Mouse (Mus musculus) liver, postnatal 0 days (tissue): ENCODE measurements around the gene Pax2. TPM values are rescaled to one million over a fixed set of nuclear protein-coding genes. Genes with fewer than 3 reads are reported as not detected.

ENCODE experiments used
- ATAC-seq: fragments of 200-750 bp; cut with Nextera tagmentation; 2 replicates; pipeline ENCODE4 v1.8.0; 2017; ENCODE audit warnings: mild to moderate bottlenecking, moderate library complexity
- DNase-seq: peaks from one replicate; pipeline ENCODE4 v3.0.0-alpha.2; 2016
- H3K27ac ChIP-seq: fragments of 300-500 bp; sonication (generic); 2 replicates; pipeline ENCODE4 v1.5.1; 2014; ENCODE audit warnings: antibody characterized with exemption, moderate library complexity, mild to moderate bottlenecking, low read depth
- H3K27me3 ChIP-seq: fragments of 300-500 bp; sonication (generic); 2 replicates; pipeline ENCODE4 v1.6.1; 2014; ENCODE audit warnings: low read length, control low read depth, mixed read lengths; ENCODE audit not compliant: insufficient read depth
- H3K36me3 ChIP-seq: fragments of 300-500 bp; sonication (generic); replicated peaks from 2 replicates; pipeline ENCODE4 v1.6.1; 2014; ENCODE audit warnings: mild to moderate bottlenecking, control low read depth, low read length, moderate library complexity, mixed read lengths; ENCODE audit not compliant: insufficient read depth
- H3K4me1 ChIP-seq: fragments of 300-500 bp; sonication (generic); 2 replicates; pipeline ENCODE4 v1.6.1; 2014; ENCODE audit warnings: antibody characterized with exemption, mild to moderate bottlenecking, control low read depth; ENCODE audit not compliant: insufficient read depth
- H3K4me2 ChIP-seq: fragments of 300-500 bp; sonication (generic); 2 replicates; pipeline ENCODE4 v1.6.1; 2014; ENCODE audit warnings: low read depth, mild to moderate bottlenecking, low read length, moderate library complexity, mixed read lengths
- H3K4me3 ChIP-seq: fragments of 300-500 bp; sonication (generic); 2 replicates; pipeline ENCODE4 v1.5.1; 2014; ENCODE audit warnings: low read depth, low read length
- H3K9ac ChIP-seq: fragments of 300-500 bp; sonication (generic); replicated peaks from 2 replicates; pipeline ENCODE4 v1.6.1; 2014; ENCODE audit warnings: mild to moderate bottlenecking, moderate library complexity
- H3K9me3 ChIP-seq: fragments of 300-500 bp; sonication (generic); 2 replicates; pipeline ENCODE4 v1.6.1; 2016; ENCODE audit warnings: mild to moderate bottlenecking, control low read depth, low read length, mixed read lengths
- CTCF ChIP-seq: sonication (generic); IDR thresholded peaks from 2 replicates; pipeline ENCODE4 v1.5.1; 2016; ENCODE audit warnings: antibody characterized with exemption, low read depth
- EP300 ChIP-seq: IDR thresholded peaks from 2 replicates; pipeline ENCODE4 v1.6.1; 2016; ENCODE audit warnings: antibody characterized with exemption, low read depth, mild to moderate bottlenecking
- WGBS: fragments of 180-500 bp; shearing (Covaris S2); extraction: QIAGEN DNeasy Blood & Tissue Kit; methylation state at CpG from one replicate; pipeline ENCODE4 v1.1.7; 2014; ENCODE audit not compliant: insufficient replicate concordance; 5-methylcytosine and 5-hydroxymethylcytosine counted together
- polyA plus RNA-seq: library from polyadenylated mRNA; unstranded; fragments of >200 nt; fragmentation: Nextera tagmentation; extraction: Ambion mirVana; gene quantifications from 2 replicates; pipeline ENCODE4 v1.2.1, GENCODE M21; 2015

Gene Pax2
- polyA plus RNA-seq, 1 experiment from 2014 or later, result not detected

DNA sequence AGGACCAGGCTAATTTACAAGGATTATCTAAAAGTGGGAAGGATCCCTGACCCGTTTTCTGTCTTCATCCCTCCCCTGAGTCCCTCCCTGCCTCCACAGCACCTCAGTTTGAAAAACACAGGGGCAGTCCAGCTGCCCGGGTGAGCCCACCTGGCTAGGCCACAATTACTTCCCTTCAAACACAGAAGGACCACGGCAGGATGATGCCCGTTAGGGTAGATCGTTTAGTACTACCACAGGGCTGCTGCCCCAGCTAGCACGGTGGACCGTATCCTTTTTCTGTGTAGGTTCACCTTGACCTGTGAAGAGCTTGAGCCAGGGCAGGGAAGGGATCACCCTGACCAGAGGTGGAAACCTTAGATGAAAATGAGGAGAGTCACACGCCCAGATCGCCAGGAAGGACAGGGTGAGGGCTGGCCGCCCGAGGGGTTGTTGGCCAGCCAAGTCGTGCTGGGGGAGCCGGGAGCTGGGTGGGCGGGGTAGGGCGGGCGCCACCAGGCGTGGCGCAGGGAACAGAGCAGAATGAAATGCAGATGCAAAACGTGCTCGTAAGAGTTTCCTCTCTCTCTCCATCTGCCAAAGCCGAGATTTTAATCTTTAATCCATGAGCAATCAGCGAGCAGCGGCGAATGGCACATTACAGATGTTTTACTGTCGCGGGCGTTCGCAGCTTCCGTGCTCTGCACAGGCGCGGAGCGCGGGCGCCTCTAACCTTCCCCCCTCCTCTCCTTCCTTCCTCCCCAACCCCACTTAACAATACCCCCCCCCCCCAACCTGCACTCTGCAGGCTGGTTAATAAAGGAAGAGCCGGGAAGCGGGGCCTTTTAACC, 32.0 kb upstream of the Pax2 start:
- Histone ChIP-seq H3K9me3 (no peaks in the 10 kb centered on the region), H3K4me1 (0 out of 2 replicates have a peak, but pooled peaks cover 2% of the 10 kb centered on the region), H3K36me3 (no peaks in the 10 kb centered on the region), H3K27ac (no peak overlapping the region), H3K4me2 (no peak overlapping the region), H3K4me3 (no peak overlapping the region), H3K9ac (no peak overlapping the region), H3K27me3 (peaks cover 69% of the 10 kb centered on the region)
- TF ChIP-seq CTCF (no peak), EP300 (no peak)
- DNase-seq (no peak), ATAC-seq (no peak)
- 3% methylated on average over 36 of the region's 36 CpGs for WGBS

DNA sequence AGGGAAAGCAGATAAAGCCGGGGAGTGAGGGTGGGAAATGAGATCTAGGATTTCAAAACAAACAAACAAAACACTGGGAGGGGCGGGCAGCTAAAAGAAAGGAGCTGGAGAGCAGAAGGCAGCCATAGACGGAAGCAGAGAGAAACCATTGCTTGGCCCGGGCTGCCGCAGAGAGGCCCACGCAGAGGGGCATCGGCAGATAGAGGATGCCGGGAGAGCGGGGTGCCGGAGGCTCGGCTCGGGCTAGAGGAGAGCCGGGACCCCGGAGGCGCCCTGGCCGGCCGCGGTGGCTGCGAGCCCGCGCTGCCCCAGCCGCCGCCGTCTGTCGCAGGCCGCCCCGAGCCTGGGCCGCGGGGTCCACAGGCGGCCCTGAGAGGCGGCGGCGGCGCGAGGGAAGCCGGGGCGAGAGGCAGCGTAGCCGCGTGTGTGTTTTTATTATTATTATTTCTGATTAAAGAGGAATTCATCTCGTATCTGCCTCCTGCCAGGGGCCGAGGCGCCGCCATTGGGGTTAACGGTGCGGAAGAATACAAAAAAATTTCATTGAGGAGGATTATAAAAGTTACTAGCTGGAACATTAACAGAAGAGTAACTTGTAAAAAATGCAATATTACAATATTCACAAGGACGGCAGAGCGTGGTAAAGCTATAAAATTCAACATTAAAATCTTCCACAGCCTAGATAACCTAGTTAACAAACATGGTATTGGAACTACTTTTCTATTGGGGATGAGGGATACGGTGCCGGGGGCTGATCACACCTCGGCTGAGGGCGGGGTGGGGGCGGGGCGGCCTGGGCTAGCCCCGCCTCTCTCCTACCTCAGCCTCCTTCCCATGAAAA, 29.7 kb upstream of the Pax2 start:
- ATAC-seq (peak; percentile 72), DNase-seq (peak; percentile 41)
- H3K27ac ChIP-seq, result no peak overlapping the region
- H3K4me1 ChIP-seq, result 0 out of 2 replicates have a peak, but pooled peaks cover 2% of the 10 kb centered on the region
- peaks cover 53% of the 10 kb centered on the region for H3K27me3 ChIP-seq
- peak overlapping the region; percentile 79 for H3K4me2 ChIP-seq
- no peaks in the 10 kb centered on the region for H3K36me3 ChIP-seq
- H3K9ac ChIP-seq, result peak overlapping the region; percentile 68
- no peaks in the 10 kb centered on the region for H3K9me3 ChIP-seq
- peak overlapping the region; percentile 52 for H3K4me3 ChIP-seq
- WGBS, result 1% methylated on average over 55 of the region's 55 CpGs
- TF ChIP-seq EP300 (no peak), CTCF (no peak)

GRCm38 (mm10) chr19:44734116-44734515, 21.7 kb upstream of the Pax2 start:
- Histone ChIP-seq H3K9me3 (no peaks in the 10 kb centered on the region), H3K27ac (no peak overlapping the region), H3K36me3 (no peaks in the 10 kb centered on the region), H3K27me3 (peaks cover 76% of the 10 kb centered on the region), H3K4me3 (no peak overlapping the region), H3K4me1 (no peaks in the 10 kb centered on the region), H3K9ac (no peak overlapping the region), H3K4me2 (no peak overlapping the region)
- TF ChIP-seq CTCF (no peak), EP300 (no peak)
- ATAC-seq, result no peak
- no peak for DNase-seq
- WGBS, result 3% methylated on average over 21 of the region's 21 CpGs

GRCm38 (mm10) chr19:44734682-44735081, 21.2 kb upstream of the Pax2 start:
- H3K9me3 ChIP-seq, result no peaks in the 10 kb centered on the region
- WGBS, result 3% methylated on average over 33 of the region's 33 CpGs
- H3K27me3 ChIP-seq, result peaks cover 82% of the 10 kb centered on the region
- ATAC-seq (no peak), DNase-seq (no peak)
- no peak overlapping the region for H3K4me3 ChIP-seq
- TF ChIP-seq CTCF (no peak), EP300 (no peak)
- no peaks in the 10 kb centered on the region for H3K36me3 ChIP-seq
- no peak overlapping the region for H3K4me2 ChIP-seq
- no peaks in the 10 kb centered on the region for H3K4me1 ChIP-seq
- H3K27ac ChIP-seq, result no peak overlapping the region
- H3K9ac ChIP-seq, result no peak overlapping the region

- Histone ChIP-seq H3K9ac (no peak overlapping the region), H3K36me3 (no peaks in the 10 kb centered on the region), H3K27me3 (peaks cover 94% of the 10 kb centered on the region), H3K9me3 (no peaks in the 10 kb centered on the region), H3K4me1 (peaks cover 5% of the 10 kb centered on the region), H3K4me2 (no peak overlapping the region), H3K27ac (no peak overlapping the region), H3K4me3 (no peak overlapping the region)
- DNase-seq (no peak), ATAC-seq (no peak)
- 4% methylated on average over 16 of the region's 16 CpGs for WGBS
- TF ChIP-seq EP300, result no peak
- TF ChIP-seq CTCF, result 0 out of 2 replicates have a peak, but pooled peaks have one; percentile 13
Observed at GRCm38 (mm10) chr19:44740300-44740699, 15.5 kb upstream of the Pax2 start.
